Mouse (Mus musculus) R1 (cell line): ENCODE measurements around the gene Polr2l.

Experiments
- DNase-seq: peaks from one replicate; pipeline ENCODE4 v3.0.0-alpha.2; 2018; ENCODE audit warnings: low read depth, low spot score

The Polr2l gene

GRCm38 (mm10) chr7:141484186-141485120, 9.5 kb upstream of the Polr2l start:
- no peak for DNase-seq

GRCm38 (mm10) chr7:141483114-141483653, 8.3 kb upstream of the Polr2l start:
- no peak for DNase-seq

GRCm38 (mm10) chr7:141482531-141483024, 7.6 kb upstream of the Polr2l start:
- peak; percentile 60 for DNase-seq

GRCm38 (mm10) chr7:141481498-141482401, 6.8 kb upstream of the Polr2l start:
- peak; percentile 65 for DNase-seq

GRCm38 (mm10) chr7:141480842-141481497, 6.0 kb upstream of the Polr2l start:
- peak; percentile 84 for DNase-seq

GRCm38 (mm10) chr7:141478270-141478748, 3.4 kb upstream of the Polr2l start:
- no peak for DNase-seq

GRCm38 (mm10) chr7:141477578-141478269, 2.8 kb upstream of the Polr2l start:
- DNase-seq = no peak

- DNase-seq = no peak
Observed at GRCm38 (mm10) chr7:141476981-141477370, 2.0 kb upstream of the Polr2l start.

GRCm38 (mm10) chr7:141476226-141476980, 1.5 kb upstream of the Polr2l start:
- DNase-seq = peak; percentile 72

GRCm38 (mm10) chr7:141475805-141476158, 850 bp upstream of the Polr2l start:
- peak; percentile 51 for DNase-seq

GRCm38 (mm10) chr7:141474160-141474559, 772 bp downstream of the Polr2l start:
- no peak for DNase-seq

GRCm38 (mm10) chr7:141472763-141473162, 2.2 kb downstream of the Polr2l start:
- no peak for DNase-seq

GRCm38 (mm10) chr7:141472226-141472625, 2.7 kb downstream of the Polr2l start:
- no peak for DNase-seq

GRCm38 (mm10) chr7:141471236-141471635, 3.7 kb downstream of the Polr2l start:
- no peak for DNase-seq

- no peak for DNase-seq
Observed at GRCm38 (mm10) chr7:141470637-141470944, 4.3 kb downstream of the Polr2l start.

GRCm38 (mm10) chr7:141469901-141470636, 4.9 kb downstream of the Polr2l start:
- no peak for DNase-seq

- DNase-seq = no peak
Observed at GRCm38 (mm10) chr7:141469352-141469751, 5.6 kb downstream of the Polr2l start.

- DNase-seq = peak; percentile 95
Observed at GRCm38 (mm10) chr7:141468522-141469211, 6.3 kb downstream of the Polr2l start.

- peak; percentile 62 for DNase-seq
Observed at GRCm38 (mm10) chr7:141468164-141468521, 6.8 kb downstream of the Polr2l start.
